Mouse (Mus musculus) liver, postnatal 0 days (tissue): ENCODE measurements around the gene Avil.

Source experiments
- CTCF ChIP-seq: sonication (generic); IDR thresholded peaks from 2 replicates; pipeline ENCODE4 v1.5.1; 2016; ENCODE audit warnings: antibody characterized with exemption, low read depth
- EP300 ChIP-seq: IDR thresholded peaks from 2 replicates; pipeline ENCODE4 v1.6.1; 2016; ENCODE audit warnings: antibody characterized with exemption, low read depth, mild to moderate bottlenecking

- TF ChIP-seq CTCF (no peak), EP300 (no peak)
Measured at GRCm38 (mm10) chr10:126972051-126972725, 28.3 kb upstream of the Avil start.
